Mouse (Mus musculus) megakaryocyte, embryonic 14.5 days (primary cell): ENCODE results near the gene Orai1.

Experiments
- FLI1 ChIP-seq: IDR thresholded peaks from 2 replicates; pipeline ENCODE4 v1.6.1; 2012; ENCODE audit warnings: low read length, inconsistent platforms, mixed read lengths
- GATA1 ChIP-seq: IDR thresholded peaks from 3 replicates; pipeline ENCODE4 v1.6.1; 2012; ENCODE audit warnings: mixed read lengths, low read length, inconsistent platforms, borderline replicate concordance

DNA sequence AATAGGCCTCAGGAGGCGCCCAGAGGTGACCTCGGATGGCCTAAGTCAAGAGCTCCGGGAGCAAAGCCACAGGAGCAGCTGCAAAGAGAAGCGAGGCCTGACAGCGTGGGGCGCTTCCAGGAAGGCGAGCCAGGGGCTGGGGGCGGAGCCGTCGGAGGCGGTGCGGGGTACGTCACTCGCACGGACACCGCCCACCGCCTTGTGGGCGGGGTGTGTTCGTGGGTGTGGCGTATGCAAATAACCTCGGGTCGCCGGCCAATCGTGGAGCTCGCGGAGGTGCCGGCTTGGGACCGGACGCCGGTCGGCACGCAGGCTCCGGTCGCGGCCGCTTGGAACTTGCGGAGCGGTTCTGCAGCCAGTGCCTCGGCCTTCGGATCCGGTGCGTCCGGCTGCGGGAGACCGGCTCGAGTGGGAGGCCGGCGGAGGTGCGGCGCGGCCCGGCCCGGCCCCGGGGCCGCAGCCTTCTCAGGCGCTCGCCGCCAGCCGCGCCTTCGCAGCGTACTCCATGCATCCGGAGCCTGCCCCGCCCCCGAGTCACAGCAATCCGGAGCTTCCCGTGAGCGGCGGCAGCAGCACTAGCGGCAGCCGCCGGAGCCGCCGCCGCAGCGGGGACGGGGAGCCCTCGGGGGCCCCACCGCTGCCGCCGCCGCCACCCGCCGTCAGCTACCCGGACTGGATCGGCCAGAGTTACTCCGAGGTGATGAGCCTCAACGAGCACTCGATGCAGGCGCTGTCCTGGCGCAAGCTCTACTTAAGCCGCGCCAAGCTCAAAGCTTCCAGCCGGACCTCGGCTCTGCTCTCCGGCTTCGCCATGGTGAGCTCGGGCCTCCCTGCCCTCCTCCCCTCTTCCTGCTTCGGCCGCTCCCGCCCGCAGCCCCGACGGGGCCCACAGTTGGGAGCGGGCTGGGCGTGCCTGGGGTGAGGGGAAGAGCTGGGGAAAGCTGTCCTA, at the start of gene Orai1:
- TF ChIP-seq FLI1 (no peak), GATA1 (no peak)
